Mouse (Mus musculus): ENCODE measurements at regions not wholly inside any gene's neighbourhood (a gene's known extent, or its start where the extent isn't known, plus 50 kb on each side); places are given as distances from the start of the nearest gene placed in this dataset.
"Not testable (repeated sequence)": the region's sequence is repeated elsewhere in the genome, so short reads cannot be mapped to it uniquely, and the experiment has no call there.

GRCm38 (mm10) chr10:19297669-19298068 lies 58.7 kb upstream of the Olig3 start:
- Histone ChIP-seq H3K4me3 (ENCODE audit: low read depth, low read length) (no peak overlapping the region), H3K27ac (ENCODE audit: low read depth) (no peak overlapping the region), H3K4me1 (ENCODE audit: insufficient read depth) (no peaks in the 10 kb centered on the region), H3K36me3 (replicated peaks; ENCODE audit: insufficient read depth, low read length) (no peaks in the 10 kb centered on the region), H3K9me3 (ENCODE audit: low read length) (peaks cover 5% of the 10 kb centered on the region), H3K9ac (replicated peaks) (no peak overlapping the region), H3K4me2 (ENCODE audit: low read depth, low read length) (no peak overlapping the region), H3K27me3 (ENCODE audit: insufficient read depth, low read length) (no peaks in the 10 kb centered on the region)
- DNase-seq (no peak), ATAC-seq (no peak)
- peak; percentile 65 for TF ChIP-seq CTCF (IDR thresholded peaks at IDR 0.05; ENCODE audit: low read depth)
- no peak for TF ChIP-seq EP300 (IDR thresholded peaks at IDR 0.05; ENCODE audit: low read depth)
- WGBS (ENCODE audit: insufficient replicate concordance), result 56% methylated on average over 3 of the region's 3 CpGs

- no peaks in the 10 kb centered on the region for H3K27me3 ChIP-seq (ENCODE audit: insufficient read depth, low read length)
- no peak overlapping the region for H3K9ac ChIP-seq (replicated peaks)
- no peak overlapping the region for H3K4me3 ChIP-seq (ENCODE audit: low read depth, low read length)
- H3K9me3 ChIP-seq (ENCODE audit: low read length), result peaks cover 5% of the 10 kb centered on the region
- no peaks in the 10 kb centered on the region for H3K36me3 ChIP-seq (replicated peaks; ENCODE audit: insufficient read depth, low read length)
- ATAC-seq (no peak), DNase-seq (no peak)
- 74% methylated on average over 7 of the region's 7 CpGs for WGBS (ENCODE audit: insufficient replicate concordance)
- no peak overlapping the region for H3K4me2 ChIP-seq (ENCODE audit: low read depth, low read length)
- H3K27ac ChIP-seq (ENCODE audit: low read depth), result no peak overlapping the region
- TF ChIP-seq EP300 (IDR thresholded peaks at IDR 0.05; ENCODE audit: low read depth), result no peak
- TF ChIP-seq CTCF (IDR thresholded peaks at IDR 0.05; ENCODE audit: low read depth), result no peak
- H3K4me1 ChIP-seq (ENCODE audit: insufficient read depth), result no peaks in the 10 kb centered on the region
Measured at GRCm38 (mm10) chr10:19295388-19296013, 60.8 kb upstream of the Olig3 start.

- TF ChIP-seq CTCF (IDR thresholded peaks at IDR 0.05; ENCODE audit: low read depth), result no peak
- no peak for TF ChIP-seq EP300 (IDR thresholded peaks at IDR 0.05; ENCODE audit: low read depth)
- Histone ChIP-seq H3K9me3 (ENCODE audit: low read length) (no peaks in the 10 kb centered on the region), H3K4me2 (ENCODE audit: low read depth, low read length) (no peak overlapping the region), H3K9ac (replicated peaks) (no peak overlapping the region), H3K36me3 (replicated peaks; ENCODE audit: insufficient read depth, low read length) (no peaks in the 10 kb centered on the region), H3K4me3 (ENCODE audit: low read depth, low read length) (no peak overlapping the region), H3K27ac (ENCODE audit: low read depth) (no peak overlapping the region), H3K27me3 (ENCODE audit: insufficient read depth, low read length) (no peaks in the 10 kb centered on the region), H3K4me1 (ENCODE audit: insufficient read depth) (no peaks in the 10 kb centered on the region)
- WGBS (ENCODE audit: insufficient replicate concordance), result 64% methylated on average over 5 of the region's 5 CpGs
- DNase-seq, result no peak
- ATAC-seq, result no peak
Measured at GRCm38 (mm10) chr10:19291474-19291873, 64.9 kb upstream of the Olig3 start.

- H3K4me1 ChIP-seq (ENCODE audit: insufficient read depth); ATAC-seq; H3K36me3 ChIP-seq (replicated peaks; ENCODE audit: insufficient read depth, low read length); H3K9ac ChIP-seq (replicated peaks); H3K27ac ChIP-seq (ENCODE audit: low read depth); DNase-seq; H3K4me2 ChIP-seq (ENCODE audit: low read depth, low read length); H3K9me3 ChIP-seq (ENCODE audit: low read length); H3K27me3 ChIP-seq (ENCODE audit: insufficient read depth, low read length); H3K4me3 ChIP-seq (ENCODE audit: low read depth, low read length): not testable (repeated sequence)
- WGBS (ENCODE audit: insufficient replicate concordance), result 64% methylated on average over 3 of the region's 3 CpGs
Measured at GRCm38 (mm10) chr10:19291039-19291438, 65.3 kb upstream of the Olig3 start.

- Histone ChIP-seq H3K27ac (ENCODE audit: low read depth) (no peak overlapping the region), H3K4me3 (ENCODE audit: low read depth, low read length) (no peak overlapping the region), H3K27me3 (ENCODE audit: insufficient read depth, low read length) (no peaks in the 10 kb centered on the region), H3K36me3 (replicated peaks; ENCODE audit: insufficient read depth, low read length) (no peaks in the 10 kb centered on the region), H3K4me1 (ENCODE audit: insufficient read depth) (no peaks in the 10 kb centered on the region), H3K9ac (replicated peaks) (no peak overlapping the region), H3K9me3 (ENCODE audit: low read length) (no peaks in the 10 kb centered on the region), H3K4me2 (ENCODE audit: low read depth, low read length) (no peak overlapping the region)
- WGBS (ENCODE audit: insufficient replicate concordance), result 86% methylated on average over 3 of the region's 3 CpGs
- TF ChIP-seq EP300 (IDR thresholded peaks at IDR 0.05; ENCODE audit: low read depth) (no peak), CTCF (IDR thresholded peaks at IDR 0.05; ENCODE audit: low read depth) (no peak)
- no peak for ATAC-seq
- DNase-seq, result no peak
Measured at GRCm38 (mm10) chr10:19282166-19282565, 74.2 kb upstream of the Olig3 start.

- no peaks in the 10 kb centered on the region for H3K4me1 ChIP-seq (ENCODE audit: insufficient read depth)
- no peaks in the 10 kb centered on the region for H3K9me3 ChIP-seq (ENCODE audit: low read length)
- H3K27me3 ChIP-seq (ENCODE audit: insufficient read depth, low read length), result no peaks in the 10 kb centered on the region
- TF ChIP-seq CTCF (IDR thresholded peaks at IDR 0.05; ENCODE audit: low read depth), result no peak
- TF ChIP-seq EP300 (IDR thresholded peaks at IDR 0.05; ENCODE audit: low read depth), result no peak
- 87% methylated on average over 4 of the region's 4 CpGs for WGBS (ENCODE audit: insufficient replicate concordance)
- H3K36me3 ChIP-seq (replicated peaks; ENCODE audit: insufficient read depth, low read length), result no peaks in the 10 kb centered on the region
- no peak overlapping the region for H3K4me2 ChIP-seq (ENCODE audit: low read depth, low read length)
- ATAC-seq, result no peak
- DNase-seq, result no peak
- H3K9ac ChIP-seq (replicated peaks), result no peak overlapping the region
- H3K27ac ChIP-seq (ENCODE audit: low read depth), result no peak overlapping the region
- no peak overlapping the region for H3K4me3 ChIP-seq (ENCODE audit: low read depth, low read length)
Measured at GRCm38 (mm10) chr10:19281021-19281420, 75.3 kb upstream of the Olig3 start.

Measured in liver, postnatal 0 days (tissue).